Comparison of ENCODE assay signal across 28 mouse cellular contexts in the genomic region with DNA sequence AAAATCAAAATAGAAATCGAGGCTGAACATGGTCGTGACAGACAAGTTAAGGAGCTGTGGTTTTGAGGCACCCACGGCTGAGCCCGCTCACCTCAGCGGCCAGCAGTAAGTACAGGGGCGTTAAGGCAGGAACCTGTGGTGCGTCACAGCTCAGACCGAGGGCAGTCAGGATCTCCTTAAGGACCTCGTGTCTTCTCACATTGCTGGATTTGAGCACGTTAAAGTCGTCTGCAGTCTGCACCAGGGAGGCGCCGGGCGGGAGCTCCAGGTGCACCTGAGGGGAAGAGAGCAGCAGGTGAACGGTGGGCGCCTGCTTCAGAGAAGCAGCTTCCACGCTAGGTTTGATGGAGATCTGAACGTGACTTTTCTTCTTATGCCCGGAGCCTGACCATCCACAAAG.
"Had no signal": no experiment of that assay in that cellular context is flagged by ENCODE, and none has a peak within 500 bp of the region (broad histone marks: within the 10 kb centered on the region; RNA-seq: fewer than 3 reads in every experiment).

No protein-coding gene starts in this region.

- H3K27ac ChIP-seq: heart, embryonic 10.5 days; heart, embryonic 13.5 days; heart, embryonic 15.5 days; hindbrain, embryonic 10.5 days; hindbrain, embryonic 12.5 days; hindbrain, embryonic 13.5 days; hindbrain, embryonic 14.5 days; hindbrain, embryonic 15.5 days; hindbrain, postnatal 0 days; intestine, embryonic 15.5 days; kidney, embryonic 15.5 days; kidney, postnatal 0 days; layer of hippocampus, adult 2 months had no signal

- DNase-seq: heart, postnatal 10 days; heart, postnatal 14 days; heart, postnatal 36 days; kidney, adult 11 months; kidney, adult 18-20 months; kidney, adult 2 months; kidney, adult 8-10 months; kidney, adult 9 months; kidney, postnatal 10 days; kidney, postnatal 14 days; kidney, postnatal 36 days; kidney, postnatal 4 days; layer of hippocampus, adult 9-11 months; layer of hippocampus, postnatal 36 days had no signal

- H3K4me3 ChIP-seq: heart, embryonic 10.5 days; heart, embryonic 12.5 days; heart, embryonic 13.5 days; heart, embryonic 15.5 days; hindbrain, embryonic 10.5 days; hindbrain, embryonic 12.5 days; hindbrain, embryonic 13.5 days; hindbrain, embryonic 15.5 days; intestine, embryonic 15.5 days; kidney, embryonic 15.5 days; layer of hippocampus, adult 2 months had no signal
